Mouse (Mus musculus) adrenal gland, adult 18-20 months (tissue): ENCODE results near the gene Olfr220. TPM values are rescaled to one million over a fixed set of nuclear protein-coding genes. Genes with fewer than 3 reads are reported as not detected.
A peak's percentile ranks its signal among the peaks of the same experiment; 100 is the strongest.

Experiments used
- DNase-seq, 2 experiments: peaks; one replicate each; pipeline ENCODE4 v3.0.0; 2021 to 2022; ENCODE audit warnings: low spot score in 2 of 2
- long read RNA-seq, 2 experiments: library from polyadenylated mRNA; stranded (forward); transcript quantifications; one replicate each; pipeline ENCODE4 v2.0.0; 2021
- total RNA-seq, 2 experiments: library from RNA; stranded (reverse); gene quantifications; 1 replicate in 1 of 2; 2 replicates in 1 of 2; pipeline ENCODE4 v1.2.3; 2021

Gene Olfr220
- not detected for total RNA-seq
- long read RNA-seq, experiment 1, result 0 reads
- long read RNA-seq, experiment 2, result 0 reads

DNA sequence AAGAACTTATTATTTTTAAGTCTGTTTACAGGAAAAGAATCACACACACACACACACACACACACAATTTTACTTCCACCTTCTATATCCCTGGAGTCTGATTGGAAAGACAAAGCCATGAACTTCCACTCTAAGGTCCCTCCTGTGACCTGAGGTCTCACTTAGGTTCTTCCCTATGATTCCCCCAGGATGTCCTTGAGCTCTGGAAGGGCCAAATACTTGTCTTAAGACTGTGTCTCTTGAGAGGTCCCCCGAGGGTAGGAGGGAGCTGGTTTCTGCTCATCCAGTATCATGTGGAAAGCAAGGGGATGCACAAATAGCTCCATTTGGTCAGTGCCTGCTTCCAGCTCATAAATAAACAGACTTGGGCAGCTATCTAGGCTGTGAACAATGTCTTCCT, at the start of gene Olfr220:
Gene Olfr220 (plus strand): TSS at position 301 of the 400 bp plus-strand sequence.
- no peak for DNase-seq

DNA sequence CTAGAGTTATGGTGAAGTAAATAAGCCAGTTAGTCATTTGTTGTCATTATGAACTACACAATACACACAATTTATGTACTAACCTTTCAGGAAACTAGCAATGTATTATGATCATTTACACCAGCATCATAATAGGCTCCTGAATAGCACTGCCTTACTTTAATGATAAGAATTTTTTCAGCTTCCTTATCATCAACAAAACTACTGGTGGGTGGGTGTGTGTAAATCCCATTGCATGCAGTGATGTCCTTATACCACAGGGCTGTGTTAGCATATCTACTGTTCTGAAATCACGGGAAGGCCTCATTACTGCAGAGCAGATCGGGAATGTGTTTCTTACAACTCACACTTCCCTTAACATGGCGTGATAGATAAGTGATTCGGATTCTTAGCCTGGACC, 18.9 kb upstream of the Olfr220 start:
- no peak for DNase-seq

GRCm38 (mm10) chr1:174423764-174424163, 18.1 kb upstream of the Olfr220 start, which contains the start of gene Olfr414:
Olfr414 (plus strand) TSS chr1:174424064.
- DNase-seq, result no peak

DNA sequence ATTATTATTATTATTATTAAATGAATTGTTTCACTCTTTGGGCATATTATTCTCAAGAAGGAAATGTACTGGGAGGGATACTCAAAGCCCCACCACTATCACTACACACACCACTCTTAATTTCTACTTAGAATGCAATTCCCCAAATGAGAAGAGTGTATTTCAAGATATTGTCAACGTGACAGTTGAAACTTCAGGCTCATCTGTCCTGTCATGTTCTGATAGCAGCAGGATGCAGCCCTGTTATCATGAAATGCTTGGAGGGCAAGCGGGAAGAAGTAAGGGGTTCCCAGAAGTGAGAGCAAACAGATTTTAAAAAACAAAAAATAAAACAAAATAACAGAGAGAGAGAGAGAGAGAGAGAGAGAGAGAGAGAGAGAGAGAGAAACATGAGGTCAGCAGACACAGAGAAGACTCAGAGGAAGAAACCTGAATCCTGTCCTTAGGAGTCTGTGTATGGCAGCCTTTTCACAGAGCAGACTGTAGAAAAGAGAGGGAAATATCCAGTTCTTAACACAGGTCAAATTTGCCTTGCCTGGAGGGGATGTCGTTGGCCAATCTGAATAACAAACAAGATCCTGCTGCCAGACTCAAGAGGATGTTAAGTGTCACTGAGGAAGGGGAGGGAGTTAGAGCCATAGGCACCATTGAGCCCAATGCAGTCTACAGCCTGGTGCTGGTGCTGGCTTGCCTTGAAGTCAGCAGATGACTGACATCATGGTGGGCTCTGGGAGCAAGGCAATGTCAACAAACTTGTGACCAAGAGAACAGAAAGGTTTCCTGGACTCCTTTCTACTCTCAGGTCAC, 15.5 kb upstream of the Olfr220 start:
- no peak for DNase-seq

DNA sequence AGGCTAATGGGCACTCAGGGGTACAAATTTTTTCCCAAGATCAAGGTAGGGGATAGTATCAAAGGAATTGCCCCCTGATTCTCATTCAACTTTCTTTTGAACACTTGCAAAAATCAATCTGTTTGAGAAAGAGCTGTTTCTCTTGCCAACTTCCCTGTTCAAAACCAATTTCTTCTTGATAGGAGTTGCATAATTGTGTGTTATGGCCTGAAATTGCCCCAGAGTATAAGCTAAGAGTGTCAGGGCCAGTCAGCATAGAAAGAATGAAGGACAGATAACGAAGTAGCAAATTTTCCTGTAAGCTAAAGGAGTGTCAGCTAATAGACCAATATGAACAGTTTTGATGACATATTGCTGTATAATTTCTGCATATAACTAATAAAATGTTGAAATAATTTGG, 14.5 kb upstream of the Olfr220 start:
- DNase-seq, result no peak

GRCm38 (mm10) chr1:174428407-174428806, 13.5 kb upstream of the Olfr220 start:
- DNase-seq, result no peak

- DNase-seq, result no peak
These were observed 7.8 kb upstream of the Olfr220 start for GRCm38 (mm10) chr1:174434121-174434520.

GRCm38 (mm10) chr1:174455100-174455499, 13.2 kb downstream of the Olfr220 start:
- DNase-seq, result no peak

DNA sequence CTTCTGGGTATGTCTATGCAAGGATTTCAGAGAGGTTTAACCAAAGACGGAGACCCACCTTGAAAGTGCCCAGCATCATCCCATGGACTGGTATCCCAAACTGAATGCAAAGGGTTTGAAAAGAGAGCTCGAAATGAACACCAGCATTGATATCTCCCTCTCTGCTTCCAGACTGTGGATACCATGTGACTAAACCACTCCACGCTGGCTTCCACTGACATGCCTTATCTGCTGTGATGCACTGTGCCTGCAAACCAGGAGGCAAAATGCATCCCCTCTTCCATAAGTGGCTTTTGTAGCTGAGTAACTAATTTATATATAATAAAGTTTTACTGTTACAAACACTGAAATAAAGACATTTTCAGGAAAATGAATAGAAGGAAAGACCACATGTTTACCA, 23.5 kb downstream of the Olfr220 start:
- DNase-seq, result no peak

- no peak for DNase-seq
These were observed 24.4 kb downstream of the Olfr220 start for GRCm38 (mm10) chr1:174466240-174466639.

DNA sequence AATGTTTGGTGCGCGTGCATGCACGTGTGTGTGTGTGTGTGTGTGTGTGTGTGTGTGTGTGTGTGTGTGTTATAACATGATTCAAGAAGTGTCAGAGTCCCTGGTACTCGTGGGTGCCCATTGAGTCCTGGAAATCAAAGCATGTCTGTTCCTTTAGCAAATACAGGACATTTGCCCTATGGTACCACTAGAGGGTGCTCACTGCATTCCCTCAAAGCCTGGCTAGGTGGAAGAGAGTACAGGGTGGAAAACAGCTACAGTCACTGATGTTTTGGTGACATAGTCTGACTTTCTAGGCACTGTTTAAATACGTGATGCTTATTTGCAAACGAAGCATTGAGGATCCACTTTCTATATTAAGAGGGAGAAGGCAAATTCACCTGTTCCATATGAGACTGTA, 27.9 kb downstream of the Olfr220 start:
- DNase-seq, result peak; percentile 8 to 20

- no peak for DNase-seq
These were observed 40.7 kb downstream of the Olfr220 start for GRCm38 (mm10) chr1:174482567-174482966.

DNA sequence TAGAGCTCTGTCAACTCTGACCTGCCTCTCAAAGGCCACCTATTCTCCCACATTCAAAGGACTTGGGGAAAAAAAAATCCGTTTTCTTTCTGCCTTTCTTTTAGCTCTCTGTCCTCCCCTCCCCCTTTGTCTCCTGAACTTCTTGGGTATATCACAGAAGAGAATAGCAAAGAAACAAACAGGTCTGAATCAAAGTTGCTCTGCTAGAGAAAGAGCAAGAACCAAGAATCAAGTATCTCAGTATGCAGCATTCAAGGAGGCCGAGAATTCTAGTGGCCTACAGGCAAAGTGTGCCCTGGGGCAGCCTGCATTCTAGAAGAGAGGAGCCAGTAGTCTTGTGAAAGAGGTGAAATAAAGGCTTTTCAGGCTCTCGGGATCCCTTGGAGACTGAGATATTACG, 58.2 kb downstream of the Olfr220 start:
- no peak for DNase-seq

Other genes starting within 250 kb of the Olfr220 start
- not detected for gene Olfr419, start 190.0 kb upstream of the Olfr220 start, total RNA-seq
- gene Mptx1, start 111.6 kb upstream of the Olfr220 start, total RNA-seq, result not detected
- not detected for gene Olfr417, start 77.0 kb upstream of the Olfr220 start, total RNA-seq
- gene Olfr248, start 51.0 kb upstream of the Olfr220 start, total RNA-seq, result not detected
- not detected for gene Olfr414, start 18.0 kb upstream of the Olfr220 start, total RNA-seq
- 1 to 10 TPM; 5.0 to 5.9 TPM for gene Fmn2, start 59.7 kb downstream of the Olfr220 start, total RNA-seq